Mouse (Mus musculus) layer of hippocampus, postnatal 25 days (tissue): ENCODE data around the gene Gm8094. TPM values are rescaled to one million over a fixed set of nuclear protein-coding genes. Genes with fewer than 3 reads are reported as not detected.
"Not testable (repeated sequence)": the region's sequence is repeated elsewhere in the genome, so short reads cannot be mapped to it uniquely, and the experiment has no call there.

Experiments used
- DNase-seq, 2 experiments: peaks; one replicate each; pipeline ENCODE4 v3.0.0; 2022; ENCODE audit warnings: mixed read lengths in 2 of 2, low spot score in 1 of 2; ENCODE audit errors: extremely low spot score in 1 of 2
- total RNA-seq, 2 experiments: library from RNA; stranded (reverse); gene quantifications; 2 replicates each; pipeline ENCODE4 v1.2.3; 2021

Gene Gm8094
- not detected for total RNA-seq

DNA sequence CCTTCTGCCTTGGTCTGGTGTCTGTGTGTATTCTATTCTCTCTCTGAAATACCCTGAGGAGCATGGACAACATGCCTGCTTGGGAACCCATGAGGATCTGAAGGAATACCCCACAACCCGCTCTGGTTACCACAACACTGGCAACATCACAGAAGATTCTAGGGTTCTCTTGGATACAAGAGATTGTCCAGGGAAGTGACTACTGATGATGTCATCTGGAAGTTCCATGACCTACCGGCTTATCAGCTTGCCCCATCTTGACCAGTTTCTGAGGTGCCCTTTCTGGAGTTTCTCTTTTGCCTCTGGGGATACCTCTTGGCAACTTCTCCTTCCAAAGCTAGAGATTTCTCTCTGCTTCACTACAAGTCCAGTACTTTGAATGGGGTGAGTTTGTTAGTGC, at the start of gene Gm8094:
Gene Gm8094 (minus strand): TSS at position 101 of the 400 bp plus-strand sequence.
- DNase-seq, result not testable (repeated sequence)

- not testable (repeated sequence) for DNase-seq
Measured at GRCm38 (mm10) chr14:43119673-43120072, 43.2 kb upstream of the Gm8094 start.

- not testable (repeated sequence) for DNase-seq
Measured at GRCm38 (mm10) chr14:43100301-43100700, 23.9 kb upstream of the Gm8094 start, which contains the start of gene Gm8104. TSS of gene Gm8104 (plus strand) at chr14:43100601.

DNA sequence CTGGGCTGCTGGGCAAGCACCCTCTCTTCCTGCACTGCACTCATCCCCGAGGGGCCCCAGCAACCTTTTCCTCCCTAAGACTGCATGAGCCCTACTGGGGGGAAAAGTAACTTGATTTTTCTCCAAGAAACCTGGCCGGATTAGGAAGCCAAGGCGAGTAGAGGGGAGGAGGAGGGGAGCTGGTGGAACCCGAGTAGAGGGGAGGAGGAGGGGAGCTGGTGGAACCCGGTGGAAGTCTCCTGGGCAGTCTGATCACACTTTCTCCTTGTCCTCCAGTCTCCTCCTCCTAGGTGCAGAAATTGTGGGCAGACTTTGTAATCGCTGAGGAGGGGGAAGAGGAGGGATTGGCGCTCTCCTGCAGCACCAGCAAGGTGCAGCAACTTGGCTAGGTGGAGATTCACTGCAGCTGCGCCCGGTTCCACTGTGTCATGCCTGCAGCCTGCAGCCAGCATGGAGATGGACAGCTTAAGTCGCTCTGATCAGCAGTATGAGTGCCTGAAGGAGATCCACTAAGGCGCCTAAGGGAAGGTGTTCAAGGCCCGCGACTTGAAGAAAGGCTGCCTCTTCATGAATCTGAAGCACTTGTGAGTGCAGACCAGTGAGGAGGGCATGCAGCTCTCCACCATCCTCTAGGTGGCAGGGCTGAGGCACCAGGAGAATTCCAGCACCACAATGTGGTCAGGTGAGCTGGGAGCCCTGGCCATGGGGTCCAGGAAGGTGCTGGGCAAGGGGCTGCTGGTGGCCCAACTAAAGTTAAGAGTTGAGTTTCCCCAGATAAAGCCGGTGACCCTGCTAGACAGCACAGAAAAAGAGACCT, 12.9 kb upstream of the Gm8094 start:
- DNase-seq, result not testable (repeated sequence)

DNA sequence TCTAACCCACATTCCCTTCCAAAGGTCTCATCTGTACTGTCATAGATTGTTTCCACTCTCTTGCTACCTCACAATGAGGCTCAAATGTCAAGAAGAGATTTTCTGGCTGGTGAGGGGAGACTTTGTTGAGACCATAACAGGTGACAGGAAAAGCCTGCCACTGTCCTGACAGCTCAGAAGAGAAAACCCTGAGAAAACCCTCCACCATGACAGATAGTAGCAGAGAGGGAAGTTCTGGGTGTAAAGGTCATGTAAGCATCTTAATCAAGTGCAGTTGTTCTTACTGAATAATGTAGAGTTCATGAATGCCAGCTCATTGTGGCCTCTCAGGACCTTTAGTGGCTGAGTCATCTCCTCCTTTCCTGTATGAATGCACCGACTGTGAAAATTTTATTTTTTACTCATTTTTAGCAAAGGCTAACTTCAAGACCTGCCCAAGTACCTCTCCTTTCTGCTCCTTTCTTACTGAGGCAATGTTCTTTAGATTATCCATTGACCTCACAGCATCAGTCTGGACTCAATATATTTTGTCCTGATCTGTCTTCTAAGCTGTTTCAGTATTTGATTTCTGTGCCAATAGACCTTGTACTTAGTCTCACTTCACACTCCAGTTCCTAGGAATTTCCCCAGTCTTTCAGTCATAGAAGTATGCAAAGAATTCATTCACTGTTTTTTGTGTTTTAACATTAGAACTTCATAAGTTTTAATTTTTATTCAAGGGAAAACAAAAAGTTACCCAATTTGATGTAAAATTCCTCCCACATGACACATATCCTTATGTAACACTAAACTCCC, 8.7 kb upstream of the Gm8094 start:
- peak in 1 of 2 experiments; percentile 12 for DNase-seq

DNA sequence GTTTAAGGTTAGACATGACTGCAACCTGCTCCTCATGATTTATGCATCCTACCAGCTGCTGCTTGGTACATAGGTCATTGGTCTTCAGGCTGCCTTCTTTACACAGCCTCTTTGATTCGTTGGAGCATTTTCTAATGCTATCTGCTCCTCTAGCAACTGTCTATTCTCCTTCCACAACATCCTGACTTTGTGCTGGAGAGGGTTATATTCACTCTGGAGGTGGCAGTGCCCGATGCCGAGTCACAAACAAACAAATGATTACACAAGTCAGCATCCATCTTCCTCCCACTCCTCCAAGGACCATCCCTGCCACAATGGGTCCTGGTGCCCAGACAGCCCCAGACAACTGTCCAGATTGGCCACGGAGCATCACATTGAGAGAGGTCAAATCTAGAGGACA, 16.3 kb downstream of the Gm8094 start:
- DNase-seq, result not testable (repeated sequence)

DNA sequence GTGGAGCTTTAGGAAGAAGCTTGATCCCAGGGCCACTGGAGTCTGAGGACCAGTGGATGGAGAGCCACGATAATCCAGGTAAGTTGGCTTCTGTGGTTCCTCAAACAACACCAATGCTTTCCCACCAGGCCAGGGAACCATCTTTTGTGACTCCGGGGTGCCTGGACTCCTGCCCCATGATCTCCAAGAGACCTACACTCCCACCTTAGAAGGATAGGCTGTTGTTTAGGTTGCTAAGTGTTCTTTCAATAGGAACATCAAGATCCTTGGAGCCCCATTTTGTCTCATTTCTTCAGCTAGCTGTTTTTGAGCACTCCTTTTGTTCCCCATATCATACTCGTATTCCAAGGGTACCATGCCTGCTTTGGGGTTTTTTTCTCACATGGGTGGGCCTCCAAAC, 18.4 kb downstream of the Gm8094 start:
- not testable (repeated sequence) for DNase-seq

Other genes with a start within 250 kb of the Gm8094 start
- not detected for gene Gm21977, start 223.2 kb downstream of the Gm8094 start, total RNA-seq
- gene Gm8082, start 83.0 kb downstream of the Gm8094 start, total RNA-seq, result not detected
- gene Gm10376, start 61.0 kb downstream of the Gm8094 start, total RNA-seq, result not detected
- gene Gm8104, start 24.0 kb upstream of the Gm8094 start, total RNA-seq, result under 1 TPM in 1 of 2 experiments, not detected in 1; 0.17 TPM
- gene Gm7233, start 103.2 kb upstream of the Gm8094 start, total RNA-seq, result not detected
- not detected for gene Gm8122, start 158.7 kb upstream of the Gm8094 start, total RNA-seq
- under 1 TPM in 1 of 2 experiments, not detected in 1; 0.20 TPM for gene Gm8126, start 182.0 kb upstream of the Gm8094 start, total RNA-seq
- gene Gm9732, start 198.4 kb upstream of the Gm8094 start, total RNA-seq, result not detected
- not detected for gene Gm8127, start 217.2 kb upstream of the Gm8094 start, total RNA-seq